Mouse (Mus musculus) yolk sac, embryonic 10.5 days (tissue): ENCODE results near the gene Rnf17.
A peak's percentile ranks its signal among the peaks of the same experiment; 100 is the strongest.

Experiments used
- DNase-seq: peaks from one replicate; pipeline ENCODE4 v3.0.0-alpha.2; 2017; ENCODE audit warnings: low spot score

The Rnf17 gene

DNA sequence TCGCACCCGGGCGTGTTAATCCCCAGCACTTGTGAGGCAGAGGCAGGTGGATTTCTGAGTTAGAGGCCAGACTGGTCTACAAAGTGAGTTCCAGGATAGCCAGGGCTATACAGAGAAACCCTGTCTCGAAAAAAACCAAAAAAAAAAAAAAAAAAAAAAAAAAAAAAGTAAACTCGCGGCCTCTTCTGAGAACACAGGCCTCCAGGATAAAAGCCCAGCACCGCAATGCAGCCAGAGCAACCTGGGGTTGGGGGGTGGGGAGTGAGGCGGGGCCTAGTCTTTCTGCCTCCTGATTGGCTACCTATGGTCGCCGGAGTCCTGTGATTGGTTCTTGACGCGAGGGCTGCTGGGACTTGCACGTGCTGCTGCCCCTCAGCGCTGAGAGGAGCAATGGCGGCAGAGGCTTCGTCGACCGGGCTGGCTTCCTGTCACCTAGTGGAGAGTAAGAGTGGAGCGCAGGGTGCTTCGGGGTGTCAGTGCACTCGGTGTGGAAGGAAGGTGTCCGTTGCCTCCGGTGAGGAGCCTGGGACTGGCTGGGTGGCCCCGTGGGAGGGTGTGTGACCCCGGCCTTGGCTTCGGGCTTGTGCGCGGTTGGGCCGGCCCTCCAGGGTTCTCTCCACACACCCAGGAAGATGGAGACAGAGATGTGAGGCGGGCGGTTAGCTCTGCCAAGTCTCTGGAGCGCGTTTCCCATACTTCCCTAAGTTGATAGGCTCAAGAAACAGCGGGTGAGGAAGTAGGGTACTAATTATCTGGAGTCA lies at the start of gene Rnf17:
Gene Rnf17 (plus strand): TSS at position 271 of the 761 bp plus-strand sequence.
- DNase-seq: peak; percentile 7

DNA sequence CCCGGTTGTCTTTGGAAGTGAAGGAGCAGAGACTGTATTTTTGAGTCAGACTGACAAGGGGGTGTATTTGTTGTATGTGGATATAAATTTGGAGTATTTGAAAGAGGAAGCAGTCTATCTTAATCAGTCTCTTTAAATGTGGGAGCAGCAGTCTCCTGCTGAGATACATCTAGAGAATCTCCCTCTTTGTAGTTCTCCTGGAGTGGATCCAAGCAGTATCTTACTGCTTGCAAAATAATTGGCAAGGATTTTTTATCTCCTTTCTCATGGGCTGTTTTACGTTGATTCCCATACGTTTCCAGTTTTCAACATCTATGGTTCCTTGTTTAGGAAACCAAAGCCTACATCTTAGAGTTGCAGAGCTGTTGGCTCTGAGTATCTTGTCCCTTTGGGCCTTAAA lies 47.6 kb upstream of the Rnf17 start:
- no peak for DNase-seq

DNA sequence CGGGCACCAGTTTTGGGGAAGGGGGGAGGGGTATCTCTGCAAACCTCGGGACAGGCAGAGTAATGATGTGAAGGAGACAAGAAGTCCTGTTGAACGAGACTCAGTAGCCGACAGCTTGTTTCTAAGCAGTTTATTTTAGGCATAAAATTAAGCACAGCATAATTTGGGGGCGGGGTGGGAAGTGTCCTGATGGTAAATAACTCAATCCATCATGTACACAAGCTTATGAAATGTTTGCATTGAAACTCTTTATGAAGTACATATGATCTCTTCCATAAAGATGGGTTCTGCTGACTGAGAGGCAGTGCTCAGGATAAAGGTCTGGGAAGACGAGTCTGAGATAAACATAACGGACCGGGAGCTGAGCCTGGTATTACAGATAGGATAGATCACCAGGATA lies 47.0 kb upstream of the Rnf17 start:
- no peak for DNase-seq

DNA sequence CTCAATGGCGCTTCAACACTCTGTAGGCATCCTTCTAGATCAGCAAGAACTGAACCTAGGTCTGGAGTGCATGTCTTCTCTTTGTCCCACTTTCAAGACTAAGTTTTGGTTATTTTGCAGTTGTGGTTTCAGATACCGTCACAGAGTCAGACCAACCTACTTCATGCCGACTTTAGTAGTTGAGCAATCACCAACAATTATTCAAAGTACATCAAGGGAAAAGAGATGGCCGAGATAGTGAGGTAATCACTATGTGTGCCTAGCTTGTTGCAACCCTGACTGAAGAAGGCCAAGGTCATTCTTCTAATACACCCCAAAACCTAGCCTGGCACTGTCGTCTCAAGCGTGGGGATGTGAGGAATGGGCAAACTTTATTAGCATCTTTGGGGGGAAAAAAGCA lies 46.2 kb upstream of the Rnf17 start:
- DNase-seq: no peak

DNA sequence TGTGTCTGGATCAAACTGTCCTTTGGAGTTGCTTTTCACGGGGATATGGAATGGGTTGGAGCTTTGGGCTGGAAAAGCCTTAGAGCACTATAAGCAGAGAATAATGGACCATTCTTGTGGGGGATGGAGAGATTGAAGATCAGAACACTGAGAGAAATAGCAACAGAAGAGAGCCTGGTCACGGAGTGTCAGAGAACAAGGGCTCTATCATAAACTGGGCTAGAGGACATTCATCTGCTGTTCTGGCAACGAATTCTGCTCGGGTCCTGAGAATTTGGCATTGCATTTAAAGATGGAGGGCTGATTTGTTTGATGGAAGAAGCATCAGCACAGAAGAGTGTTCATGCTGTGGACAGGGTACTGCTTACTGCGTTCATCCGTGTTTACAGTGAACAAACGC lies 44.0 kb upstream of the Rnf17 start:
- no peak for DNase-seq

DNA sequence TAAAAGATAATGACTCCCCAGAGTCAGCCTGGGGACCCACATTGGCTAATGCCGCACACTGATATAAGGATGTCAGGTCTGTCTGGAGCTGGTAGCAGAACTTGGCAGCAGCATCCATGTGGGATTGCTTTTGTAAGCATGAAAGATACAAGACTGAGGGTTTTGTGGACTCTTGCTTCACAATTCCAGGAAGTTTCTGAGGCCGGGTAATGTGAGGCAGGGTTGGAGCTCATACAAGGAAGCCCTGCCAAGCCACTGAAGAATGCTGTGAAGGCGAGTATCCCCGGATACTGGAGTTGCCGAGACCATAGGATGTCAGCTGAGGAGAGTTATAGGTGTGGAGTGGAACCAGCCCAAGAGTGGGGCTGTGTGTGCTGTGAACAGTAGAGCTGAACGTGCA lies 43.2 kb upstream of the Rnf17 start:
- DNase-seq: no peak

DNA sequence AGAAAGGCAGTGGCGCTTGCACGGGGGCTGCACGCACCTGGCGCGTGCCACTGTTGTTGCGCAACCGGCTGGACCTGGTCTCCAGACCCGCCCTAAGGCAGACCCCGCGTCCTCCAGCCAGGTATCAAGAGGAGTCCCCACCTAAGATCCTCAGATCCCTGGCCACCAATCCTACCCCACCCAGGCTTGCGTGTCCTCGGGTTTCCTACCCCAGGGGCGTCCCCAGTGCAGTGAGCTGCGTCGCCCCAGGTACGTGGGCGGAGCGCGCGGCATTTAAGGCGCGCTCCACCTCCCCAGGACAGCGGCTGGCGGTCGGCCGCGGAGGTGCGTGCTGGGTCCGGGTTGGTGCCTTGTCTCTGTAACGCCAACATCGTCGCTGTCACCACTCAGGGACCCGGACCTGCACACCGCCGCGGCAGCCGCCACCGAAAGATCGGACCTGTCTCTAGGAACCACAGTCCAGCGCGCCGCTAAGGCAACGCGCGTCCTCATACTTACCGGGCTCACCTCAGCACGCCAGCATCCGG lies 37.6 kb upstream of the Rnf17 start, which contains the start of gene Atp12a:
Gene Atp12a (plus strand): TSS at position 358 of the 527 bp plus-strand sequence.
- peak; percentile 21 for DNase-seq

DNA sequence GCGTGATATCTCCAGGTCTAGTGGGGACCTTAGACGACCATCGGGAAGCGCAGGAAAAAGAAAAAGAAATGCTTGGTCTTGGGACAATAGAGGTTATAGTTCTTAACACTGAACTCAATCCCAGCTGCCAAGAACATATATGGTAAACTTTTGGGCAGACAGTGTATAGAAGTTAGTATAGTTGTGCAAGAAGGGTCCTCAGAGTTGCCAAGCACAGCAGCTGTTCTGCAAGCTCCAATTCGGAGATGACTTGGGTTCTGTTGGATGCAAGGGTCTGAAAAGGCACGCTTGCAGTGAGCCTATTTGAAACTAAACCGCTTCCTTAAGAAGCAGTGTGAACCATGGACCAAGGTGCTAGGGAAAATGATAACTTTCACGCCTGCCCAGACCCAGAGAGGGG lies 37.1 kb upstream of the Rnf17 start:
- DNase-seq: no peak

DNA sequence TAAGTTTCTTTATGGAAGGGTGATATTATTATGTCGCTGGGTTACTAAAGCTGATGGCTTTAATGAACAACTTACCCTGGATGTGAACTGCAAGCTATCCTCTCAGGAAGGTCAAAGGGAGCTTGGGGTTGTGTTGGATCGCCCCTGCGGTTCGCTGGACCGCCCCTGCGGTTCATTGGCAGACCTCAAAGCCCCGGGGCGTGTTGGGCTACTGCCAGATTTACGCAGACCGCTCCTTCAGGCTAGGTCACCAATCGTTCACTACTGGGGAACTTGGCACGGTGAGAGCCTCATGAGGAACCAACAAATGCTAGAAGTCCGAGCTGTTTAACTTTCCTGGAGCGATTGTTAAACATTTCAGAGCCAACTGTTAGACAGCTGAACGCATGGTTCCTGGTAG lies 35.7 kb upstream of the Rnf17 start:
- no peak for DNase-seq

DNA sequence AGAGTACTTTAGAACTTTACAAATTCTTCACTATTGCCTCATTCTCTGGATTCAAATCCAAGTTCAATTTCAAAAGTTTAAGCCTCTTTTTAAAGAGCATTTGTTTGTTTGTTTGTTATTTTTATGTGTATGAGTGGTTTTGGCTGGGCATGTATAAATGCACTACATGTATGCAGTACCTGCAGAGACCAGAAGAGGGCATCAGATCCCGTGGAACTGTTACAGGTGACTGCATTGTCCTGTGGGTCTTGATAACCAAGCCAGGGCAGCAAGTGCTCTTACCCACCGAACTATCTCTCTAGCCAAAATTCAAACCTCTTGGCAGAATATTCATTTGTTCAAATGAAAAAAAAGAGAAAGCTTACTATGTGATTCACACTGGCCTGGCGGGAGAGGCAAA lies 33.5 kb upstream of the Rnf17 start:
- no peak for DNase-seq

DNA sequence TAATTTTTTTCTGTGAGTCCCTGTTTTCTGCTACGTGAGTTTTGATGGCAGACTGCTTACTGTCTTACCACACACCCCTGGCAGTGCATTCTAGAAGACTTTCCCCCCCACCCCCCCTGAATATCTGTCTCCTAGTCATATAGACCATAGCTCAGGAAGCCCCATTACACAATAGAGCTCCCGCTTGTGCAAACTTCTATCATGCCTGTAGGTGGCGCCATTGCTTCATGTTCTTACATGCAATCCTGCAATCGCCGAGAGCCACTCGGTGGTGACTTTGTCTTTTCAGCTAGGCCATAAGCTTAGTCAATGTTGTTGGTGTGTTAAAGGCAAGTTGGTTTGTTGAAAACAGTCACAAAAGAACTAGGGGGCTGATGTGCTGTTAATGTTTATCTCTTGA lies 26.6 kb upstream of the Rnf17 start:
- peak; percentile 56 for DNase-seq

DNA sequence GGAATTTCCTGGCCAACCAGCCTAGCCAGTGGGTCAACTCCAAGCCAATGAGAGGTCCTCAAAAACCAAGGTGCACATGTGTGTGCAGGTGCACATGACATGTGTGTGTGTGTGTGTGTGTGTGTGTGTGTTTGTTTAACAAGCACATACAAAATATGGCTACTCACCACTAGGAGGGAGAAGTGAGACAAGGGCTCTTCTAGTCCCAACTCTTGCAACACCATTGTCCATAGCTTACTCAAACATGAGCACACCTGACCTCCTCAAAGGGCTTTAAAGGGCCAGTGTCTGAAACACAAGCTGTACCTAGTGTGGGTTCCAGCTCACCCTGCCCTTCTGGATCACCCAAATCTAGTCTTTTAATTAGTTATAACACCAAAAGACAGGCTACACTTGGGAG lies 24.6 kb upstream of the Rnf17 start:
- DNase-seq: no peak

DNA sequence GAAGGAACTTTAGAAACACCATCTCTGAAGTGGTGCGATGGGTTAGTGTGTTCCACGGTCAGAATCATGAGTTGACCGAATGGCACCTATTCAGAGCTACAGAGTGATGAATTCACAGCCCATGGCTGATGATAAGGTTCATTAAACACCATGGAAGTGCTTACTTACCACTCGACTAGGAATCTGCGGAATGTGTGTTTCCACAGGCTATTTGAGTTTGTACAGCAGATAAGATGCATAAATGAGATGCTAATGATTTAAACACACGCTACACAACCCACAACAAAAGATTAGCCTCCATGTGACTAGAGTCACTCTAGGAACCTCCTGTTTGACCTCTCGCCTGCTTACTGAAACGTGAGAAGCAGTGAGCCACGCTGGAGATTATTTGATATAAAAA lies 23.0 kb upstream of the Rnf17 start:
- DNase-seq: no peak

DNA sequence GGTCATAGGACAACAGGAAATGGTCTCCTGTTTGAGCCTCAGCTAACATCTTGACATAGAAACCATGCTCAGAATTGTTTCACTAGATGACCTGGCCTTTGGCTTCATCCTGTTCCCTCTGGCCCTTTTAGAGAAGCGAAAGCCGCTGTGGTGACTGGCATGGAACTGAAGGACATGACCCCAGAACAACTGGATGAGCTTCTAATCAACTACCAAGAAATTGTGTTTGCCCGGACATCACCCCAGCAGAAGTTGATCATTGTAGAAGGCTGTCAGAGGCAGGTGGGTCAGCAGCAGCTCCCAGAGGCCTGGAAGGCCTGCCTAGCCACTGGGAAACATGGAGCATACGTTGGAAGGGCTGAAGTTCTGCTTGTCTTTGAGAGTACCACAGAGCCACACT lies 20.0 kb upstream of the Rnf17 start:
- no peak for DNase-seq

DNA sequence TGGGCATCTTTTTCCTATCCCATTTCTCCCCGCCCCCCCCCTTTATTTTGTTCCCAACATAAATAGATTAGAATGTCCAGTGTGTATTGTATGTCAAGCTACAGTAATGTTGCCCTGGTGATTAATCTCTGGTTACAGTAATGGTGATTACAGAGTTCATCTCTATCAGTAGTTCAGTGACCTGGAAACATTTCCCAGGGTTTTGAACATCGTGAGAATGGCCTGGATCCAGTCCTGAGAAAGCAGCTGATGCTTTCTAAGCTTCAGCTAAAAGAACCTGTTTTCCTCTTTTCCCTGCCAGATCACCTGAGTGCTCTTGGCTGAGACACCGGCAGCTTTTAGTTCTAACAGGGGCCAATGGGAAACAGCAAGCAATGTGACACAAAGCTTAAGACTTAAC lies 12.1 kb upstream of the Rnf17 start:
- DNase-seq: no peak

DNA sequence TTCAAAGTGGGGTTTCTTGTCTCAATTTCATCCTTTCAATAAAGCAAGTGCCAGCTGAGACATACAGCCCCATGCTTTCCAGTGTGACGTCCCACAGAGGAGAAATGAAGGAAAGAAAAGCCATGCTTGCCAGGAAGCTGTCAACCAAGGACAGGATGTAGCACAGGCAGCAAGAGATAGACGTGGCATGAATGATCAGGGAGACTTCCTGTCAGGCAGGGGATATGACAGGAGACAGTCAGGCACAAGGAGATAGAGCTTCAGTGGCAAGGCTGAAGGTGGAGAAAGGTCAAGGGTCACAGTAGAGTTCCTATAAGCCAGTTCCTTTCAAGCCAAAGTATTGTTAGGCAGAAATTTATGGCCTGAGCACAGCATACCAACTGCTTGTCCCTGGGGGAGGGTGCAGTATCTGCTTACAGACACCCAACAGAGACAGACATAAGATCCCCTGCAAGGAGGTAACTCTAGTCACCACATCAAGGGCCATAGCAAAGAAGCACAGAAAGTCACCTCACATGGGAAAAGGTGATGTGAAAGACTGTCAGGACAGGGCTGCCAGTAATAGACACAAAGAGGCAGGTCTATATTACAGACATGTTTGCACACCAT lies 8.6 kb upstream of the Rnf17 start:
- DNase-seq: peak; percentile 12

DNA sequence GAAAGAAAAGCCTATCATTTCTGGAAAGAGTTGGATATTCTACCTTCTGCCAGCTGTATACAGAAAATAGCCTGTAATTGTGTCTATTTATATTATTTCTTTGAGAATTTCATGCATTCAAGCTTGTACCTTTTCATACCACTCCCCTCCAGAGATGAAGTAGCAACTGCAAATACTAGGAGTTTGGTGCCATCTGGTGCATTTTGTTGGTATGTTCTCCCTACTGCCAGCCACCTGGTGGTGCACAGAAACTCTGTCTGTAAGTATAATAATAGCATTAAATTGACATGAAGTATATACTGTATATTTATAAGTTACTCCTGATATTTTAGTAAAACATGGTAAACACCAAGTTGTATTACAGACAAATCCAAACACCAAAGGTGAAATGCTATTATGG lies 4.4 kb upstream of the Rnf17 start:
- DNase-seq: no peak

DNA sequence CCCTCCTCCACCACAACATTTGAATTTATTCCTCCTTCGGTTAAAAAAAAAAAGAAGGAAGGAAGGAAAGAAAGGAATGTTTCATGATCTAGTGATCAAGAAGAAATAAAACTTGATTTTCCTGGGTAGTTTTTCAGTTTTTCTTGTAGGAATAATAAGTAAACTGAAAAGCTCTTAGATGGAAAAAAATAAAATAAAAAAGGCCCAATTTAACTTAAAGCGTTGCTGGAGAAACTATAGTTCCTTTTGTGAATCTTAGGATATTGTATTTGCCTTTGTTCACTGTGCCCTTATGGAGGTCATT lies 643 bp downstream of the Rnf17 start:
- no peak for DNase-seq

DNA sequence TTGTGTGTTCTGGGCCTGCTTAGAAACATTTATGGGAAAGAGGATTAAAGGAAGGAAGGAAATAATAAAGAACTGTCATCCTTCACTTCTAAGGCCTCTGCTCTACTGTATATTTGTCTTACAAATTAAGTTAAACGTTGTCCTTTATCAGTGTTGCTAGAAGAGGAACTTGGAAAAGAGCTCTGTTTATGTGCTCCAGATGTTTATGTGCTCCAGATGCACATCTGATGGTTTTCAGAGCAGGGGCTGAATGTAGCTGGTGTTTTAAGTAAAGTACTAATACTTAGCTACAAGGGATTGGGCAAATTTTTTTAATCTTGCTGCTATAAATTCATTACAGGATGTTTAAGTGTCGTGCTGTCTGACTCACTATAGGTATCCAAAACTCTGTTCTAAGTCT lies 59.7 kb downstream of the Rnf17 start:
- no peak for DNase-seq

DNA sequence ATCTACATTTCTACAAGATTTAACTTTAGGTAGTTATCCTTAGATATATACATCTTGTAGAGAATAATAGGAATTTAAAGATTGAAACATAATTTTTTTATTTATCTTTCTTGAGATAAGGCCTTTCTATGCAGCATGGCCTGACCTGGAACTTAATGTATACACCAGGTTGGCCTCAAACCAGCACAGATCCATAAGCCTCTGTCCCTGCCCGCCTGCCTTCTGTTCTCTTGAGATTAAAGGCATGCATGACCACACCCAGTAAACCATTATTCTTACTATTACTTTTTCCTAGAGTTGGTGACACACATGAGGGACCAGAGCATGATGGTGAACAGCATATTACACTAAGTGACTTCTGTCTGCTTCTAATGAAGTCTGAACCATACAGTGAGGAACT lies 60.3 kb downstream of the Rnf17 start:
- no peak for DNase-seq

DNA sequence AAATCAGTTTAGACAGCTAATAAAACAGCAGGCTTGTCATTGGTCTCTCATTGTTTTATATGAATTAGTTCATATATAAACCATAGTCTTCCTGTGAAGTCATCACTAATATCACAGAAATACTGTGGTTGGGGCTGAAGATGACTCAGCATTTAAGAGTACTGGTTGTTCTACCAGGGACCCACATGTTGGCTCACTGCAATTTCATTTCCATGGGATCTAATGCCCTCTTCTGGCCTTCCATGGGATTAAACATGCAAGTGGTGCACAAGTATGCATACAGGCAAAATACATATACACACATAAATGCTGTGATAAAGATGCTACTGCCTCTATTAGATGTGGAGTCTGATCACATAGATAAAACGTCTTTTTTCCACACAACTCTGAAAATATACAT lies 65.8 kb downstream of the Rnf17 start:
- DNase-seq: no peak

DNA sequence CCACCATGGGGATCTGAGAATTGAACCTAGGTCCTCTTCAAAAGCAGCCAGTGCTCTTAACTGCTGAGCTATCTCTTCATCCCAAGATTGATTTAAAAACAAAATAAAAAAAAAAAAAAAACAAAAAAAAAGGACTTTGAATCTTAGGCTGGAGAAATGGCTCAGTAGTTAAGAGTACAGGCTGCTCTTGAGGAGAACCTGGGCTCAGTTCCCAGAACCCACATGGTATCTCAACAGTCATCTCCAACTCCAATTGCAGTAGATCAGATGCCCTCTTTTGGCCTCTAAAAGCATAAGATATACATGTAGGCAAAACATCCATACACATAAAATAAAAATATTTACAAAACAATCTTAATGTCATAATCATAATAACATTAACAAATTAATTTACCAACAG lies 87.4 kb downstream of the Rnf17 start:
- no peak for DNase-seq

DNA sequence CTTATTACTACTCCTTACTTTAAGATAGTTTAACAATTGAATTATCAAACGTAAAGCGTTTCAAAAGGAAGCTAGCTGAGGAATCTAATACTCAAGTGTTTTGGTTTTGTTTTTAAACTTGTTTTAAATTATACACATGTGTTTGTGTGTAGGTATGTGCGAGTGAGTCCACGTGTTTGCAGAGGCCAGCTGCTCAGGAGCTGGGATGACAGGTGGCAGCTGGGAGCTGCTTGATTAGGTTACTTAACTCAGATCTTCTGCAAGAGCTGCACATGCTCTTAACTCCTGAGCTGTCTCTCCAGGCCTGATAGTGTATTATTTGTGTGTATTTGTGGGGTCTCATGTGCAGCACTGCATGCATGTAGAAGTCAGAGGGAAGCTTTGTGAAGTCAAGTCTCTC lies 100.0 kb downstream of the Rnf17 start:
- DNase-seq: no peak

DNA sequence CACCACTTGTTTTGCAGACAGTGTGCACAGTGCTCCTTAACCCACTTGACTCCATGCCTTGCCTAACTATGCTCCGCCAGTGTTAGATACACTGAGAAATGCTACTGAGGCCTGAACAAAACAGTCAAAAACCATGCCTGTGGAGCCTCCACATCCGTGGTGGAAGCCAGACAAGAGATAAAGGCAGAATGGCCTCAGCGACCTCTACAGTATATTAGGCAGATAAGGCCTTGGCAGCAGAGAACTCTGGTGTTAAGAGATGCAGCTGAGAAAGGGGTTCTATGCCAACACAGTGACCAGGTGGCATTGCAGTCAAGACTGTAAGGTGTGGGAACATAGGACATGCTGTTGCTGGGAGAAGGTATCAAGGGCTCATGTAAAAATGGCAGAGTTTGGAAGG lies 104.4 kb downstream of the Rnf17 start:
- no peak for DNase-seq
